Mouse (Mus musculus): ENCODE results near the gene Aipl1.

DNA sequence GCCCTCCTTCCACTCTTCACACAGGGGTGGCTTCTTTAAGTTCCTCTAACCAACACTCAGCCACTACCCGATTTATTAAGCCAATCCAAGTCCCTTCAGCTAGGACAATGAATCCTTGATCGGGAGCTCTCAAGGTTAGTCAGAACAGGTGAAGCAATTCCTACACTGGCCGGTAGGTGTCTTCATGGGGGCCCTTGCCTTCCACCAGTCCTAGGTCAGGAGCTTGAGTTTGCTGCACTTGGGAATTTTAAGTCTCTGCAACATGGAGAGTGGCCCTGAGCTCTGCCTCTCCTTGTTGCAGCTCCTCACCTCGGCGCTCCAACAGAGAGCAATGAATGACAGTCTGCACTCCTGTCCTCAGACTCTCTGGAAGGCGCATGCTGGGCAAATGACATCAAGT, 29.0 kb upstream of the Aipl1 start:
- TF ChIP-seq ETS1 (IDR thresholded peaks at IDR 0.05; ENCODE audit: low read depth, low read length): no peak
- no peak for TF ChIP-seq NRF1 (IDR thresholded peaks at IDR 0.05; ENCODE audit: insufficient read depth, low read depth, low read length, poor library complexity, severe bottlenecking)
- TF ChIP-seq UBTF (IDR thresholded peaks at IDR 0.05; ENCODE audit: borderline replicate concordance, insufficient read depth, low read depth, low read length): no peak
- TF ChIP-seq GABPA (IDR thresholded peaks at IDR 0.05; ENCODE audit: low read depth, low read length): no peak
- no peak for TF ChIP-seq EP300 (IDR thresholded peaks at IDR 0.05; ENCODE audit: low read depth in 1 of 2, low read length in 2 of 2)
- no peak for TF ChIP-seq POLR2A (IDR thresholded peaks at IDR 0.05; ENCODE audit: control insufficient read depth in 1 of 2, insufficient read depth in 1 of 2, low read depth in 1 of 2, low read length in 2 of 2, poor library complexity in 1 of 2)
